Mouse (Mus musculus) midbrain, embryonic 16.5 days (tissue): Measurements from ENCODE around the gene Ptk6. TPM values are rescaled to one million over a fixed set of nuclear protein-coding genes. Genes with fewer than 3 reads are reported as not detected.

ENCODE experiments used
- ATAC-seq: fragments of 200-750 bp; cut with Nextera tagmentation; 2 replicates; pipeline ENCODE4 v1.8.0; 2017; ENCODE audit warnings: moderate TSS enrichment
- H3K27ac ChIP-seq: fragments of 300-500 bp; sonication (generic); 2 replicates; pipeline ENCODE4 v1.5.1; 2014; ENCODE audit warnings: mild to moderate bottlenecking, low read length, mixed read lengths
- H3K27me3 ChIP-seq: fragments of 300-500 bp; sonication (generic); 2 replicates; pipeline ENCODE4 v1.6.1; 2014; ENCODE audit warnings: low read depth, low read length, mixed read lengths; ENCODE audit not compliant: control insufficient read depth, insufficient read depth
- H3K36me3 ChIP-seq: fragments of 300-500 bp; sonication (generic); 2 replicates; pipeline ENCODE4 v1.6.1; 2014; ENCODE audit warnings: mild to moderate bottlenecking, low read length, moderate library complexity, mixed read lengths; ENCODE audit not compliant: control insufficient read depth, insufficient read depth
- H3K4me1 ChIP-seq: fragments of 300-500 bp; sonication (generic); 2 replicates; pipeline ENCODE4 v1.6.1; 2014; ENCODE audit warnings: mild to moderate bottlenecking, low read length, mixed read lengths; ENCODE audit not compliant: control insufficient read depth, insufficient read depth
- H3K4me2 ChIP-seq: fragments of 300-500 bp; sonication (generic); 2 replicates; pipeline ENCODE4 v1.6.1; 2014; ENCODE audit warnings: mild to moderate bottlenecking, low read length, mixed read lengths
- H3K4me3 ChIP-seq: fragments of 300-500 bp; sonication (generic); 2 replicates; pipeline ENCODE4 v1.5.1; 2014; ENCODE audit warnings: low read depth, mild to moderate bottlenecking, low read length, moderate library complexity, mixed read lengths
- H3K9ac ChIP-seq: fragments of 300-500 bp; sonication (generic); 2 replicates; pipeline ENCODE4 v1.6.1; 2014; ENCODE audit warnings: low read depth, low read length, mixed read lengths
- H3K9me3 ChIP-seq: fragments of 300-500 bp; sonication (generic); replicated peaks from 2 replicates; pipeline ENCODE4 v1.6.1; 2014; ENCODE audit warnings: mild to moderate bottlenecking, low read length, mixed read lengths; ENCODE audit not compliant: control insufficient read depth, poor library complexity, severe bottlenecking
- WGBS: fragments of 180-500 bp; shearing (Covaris S2); extraction: QIAGEN DNeasy Blood & Tissue Kit; methylation state at CpG from one replicate; pipeline ENCODE4 v1.1.7; 2014; 5-methylcytosine and 5-hydroxymethylcytosine counted together
- polyA plus RNA-seq: library from polyadenylated mRNA; unstranded; fragments of >200 nt; fragmentation: Nextera tagmentation; extraction: Ambion mirVana; gene quantifications from 2 replicates; pipeline ENCODE4 v1.2.1, GENCODE M21; 2015

Ptk6 gene
- polyA plus RNA-seq, 1 experiment from 2014 or later = not detected

GRCm38 (mm10) chr2:181238861-181239260 lies 36.3 kb upstream of the Ptk6 start:
- WGBS = 65% methylated on average over 2 of the region's 2 CpGs
- Histone ChIP-seq H3K27ac (no peak overlapping the region), H3K4me3 (no peak overlapping the region), H3K36me3 (no peaks in the 10 kb centered on the region), H3K27me3 (no peaks in the 10 kb centered on the region), H3K9me3 (no peaks in the 10 kb centered on the region), H3K9ac (no peak overlapping the region), H3K4me1 (no peaks in the 10 kb centered on the region), H3K4me2 (no peak overlapping the region)
- no peak for ATAC-seq

GRCm38 (mm10) chr2:181238091-181238610 lies 35.6 kb upstream of the Ptk6 start:
- Histone ChIP-seq H3K4me1 (no peaks in the 10 kb centered on the region), H3K4me3 (no peak overlapping the region), H3K9ac (no peak overlapping the region), H3K4me2 (no peak overlapping the region), H3K27me3 (no peaks in the 10 kb centered on the region), H3K36me3 (no peaks in the 10 kb centered on the region), H3K9me3 (no peaks in the 10 kb centered on the region), H3K27ac (no peak overlapping the region)
- WGBS = 70% methylated on average over 10 of the region's 10 CpGs
- no peak for ATAC-seq

DNA sequence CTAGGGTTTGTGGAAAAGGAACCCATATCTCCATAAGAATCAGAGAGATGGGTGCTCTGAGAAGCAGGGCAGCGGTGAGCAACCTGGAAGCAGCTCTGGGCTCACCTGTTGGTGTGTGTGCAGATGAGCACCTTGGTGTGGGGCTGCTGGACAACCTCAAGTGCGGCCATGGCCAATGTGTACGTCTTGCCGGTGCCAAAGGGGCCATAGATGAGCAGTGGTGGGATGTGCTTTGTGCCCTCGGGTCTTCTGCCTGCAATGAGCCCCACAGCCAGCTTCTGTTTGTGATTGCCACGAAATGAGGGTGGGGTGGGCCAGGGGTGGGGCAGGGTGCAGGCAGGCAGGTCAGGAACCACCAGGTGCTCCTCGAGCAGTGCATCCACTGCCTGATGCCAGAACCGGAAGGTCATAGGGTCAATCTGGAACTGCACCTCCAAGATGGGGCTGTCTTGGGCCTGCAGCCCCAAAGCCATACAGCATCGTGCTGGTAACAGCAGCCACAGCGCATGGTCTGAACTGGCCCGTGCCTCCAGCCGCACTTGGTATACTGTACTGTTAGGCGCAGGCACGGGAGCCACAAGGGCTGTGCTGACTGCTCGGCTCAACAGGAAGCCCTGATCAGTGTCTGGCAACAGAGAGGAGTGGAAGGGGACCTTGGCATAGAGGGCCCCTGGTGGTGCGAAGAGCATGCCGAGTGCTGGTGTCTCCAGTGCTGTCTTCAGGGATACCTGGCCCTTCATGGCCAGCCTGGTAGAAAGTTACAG lies 34.8 kb upstream of the Ptk6 start:
- no peak for ATAC-seq
- Histone ChIP-seq H3K9me3 (no peaks in the 10 kb centered on the region), H3K36me3 (no peaks in the 10 kb centered on the region), H3K4me2 (no peak overlapping the region), H3K27me3 (no peaks in the 10 kb centered on the region), H3K9ac (no peak overlapping the region), H3K4me3 (no peak overlapping the region), H3K4me1 (no peaks in the 10 kb centered on the region), H3K27ac (no peak overlapping the region)
- WGBS = 90% methylated on average over 17 of the region's 17 CpGs

DNA sequence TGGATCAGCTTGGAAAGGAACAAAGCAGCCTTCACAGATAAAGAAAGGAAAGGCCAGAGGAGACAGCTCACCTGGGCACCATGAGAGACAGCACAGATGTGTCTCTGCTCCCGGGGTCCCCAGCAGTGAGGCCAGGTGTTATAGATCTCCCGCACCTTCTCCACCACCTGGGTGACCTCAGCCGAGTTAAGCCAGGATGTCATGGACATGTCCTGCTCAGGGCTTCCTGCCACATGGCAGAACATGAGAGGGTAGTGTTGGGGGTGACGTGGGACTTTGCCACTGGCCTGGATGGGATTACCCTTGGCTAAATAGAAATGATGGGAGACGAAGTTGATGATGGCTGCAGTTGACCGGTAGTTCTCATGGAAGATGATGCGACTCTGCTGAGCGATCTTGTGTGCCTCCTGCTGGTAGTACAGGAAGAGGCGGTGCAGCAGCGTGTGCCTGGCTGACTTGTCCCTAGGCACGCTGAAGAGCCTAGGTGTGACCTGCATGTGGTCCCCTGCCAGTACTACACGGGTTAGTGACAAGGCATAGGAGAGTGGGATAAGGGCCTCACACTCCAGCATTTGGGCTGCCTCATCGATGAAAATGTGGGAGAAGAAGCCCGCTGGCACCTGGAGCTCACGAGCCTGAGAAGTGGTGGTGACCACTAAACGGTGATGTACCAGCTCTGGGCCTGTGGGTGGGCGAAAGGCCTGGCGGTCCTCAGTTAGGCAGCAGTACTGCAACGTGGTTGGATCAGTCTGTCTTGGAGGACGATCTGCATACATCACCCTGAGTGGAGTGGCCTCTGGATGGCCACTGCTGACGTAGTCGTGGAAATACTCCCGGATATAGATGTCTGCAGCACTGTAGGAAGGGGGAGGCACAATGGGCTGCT lies 33.3 kb upstream of the Ptk6 start:
- Histone ChIP-seq H3K27ac (no peak overlapping the region), H3K4me3 (no peak overlapping the region), H3K9me3 (no peaks in the 10 kb centered on the region), H3K27me3 (no peaks in the 10 kb centered on the region), H3K4me1 (no peaks in the 10 kb centered on the region), H3K4me2 (no peak overlapping the region), H3K36me3 (no peaks in the 10 kb centered on the region), H3K9ac (no peak overlapping the region)
- WGBS = 87% methylated on average over 23 of the region's 23 CpGs
- no peak for ATAC-seq

DNA sequence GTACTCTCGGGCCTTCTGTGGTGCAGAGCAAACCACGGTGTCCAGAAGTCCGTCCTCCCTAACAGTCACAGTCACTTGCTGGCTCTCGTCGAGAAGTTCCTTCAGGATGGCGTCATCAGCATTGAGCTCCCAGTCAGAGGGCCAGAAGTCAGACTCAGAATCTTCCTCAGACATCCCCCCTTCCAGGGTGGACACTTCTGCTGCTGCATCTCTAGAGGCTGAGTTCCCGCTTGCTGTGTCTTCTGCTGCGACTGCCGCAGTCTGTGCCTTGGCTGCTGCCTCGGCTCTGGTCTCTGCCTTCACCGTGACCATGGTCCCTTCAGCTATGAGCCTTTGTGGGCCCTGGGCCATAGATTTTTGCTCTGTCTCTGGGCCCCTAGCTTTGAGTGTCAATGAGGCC lies 32.1 kb upstream of the Ptk6 start:
- Histone ChIP-seq H3K9me3 (no peaks in the 10 kb centered on the region), H3K36me3 (no peaks in the 10 kb centered on the region), H3K4me3 (no peak overlapping the region), H3K27me3 (no peaks in the 10 kb centered on the region), H3K4me1 (no peaks in the 10 kb centered on the region), H3K27ac (no peak overlapping the region), H3K4me2 (no peak overlapping the region), H3K9ac (no peak overlapping the region)
- no peak for ATAC-seq
- 96% methylated on average over 11 of the region's 11 CpGs for WGBS

DNA sequence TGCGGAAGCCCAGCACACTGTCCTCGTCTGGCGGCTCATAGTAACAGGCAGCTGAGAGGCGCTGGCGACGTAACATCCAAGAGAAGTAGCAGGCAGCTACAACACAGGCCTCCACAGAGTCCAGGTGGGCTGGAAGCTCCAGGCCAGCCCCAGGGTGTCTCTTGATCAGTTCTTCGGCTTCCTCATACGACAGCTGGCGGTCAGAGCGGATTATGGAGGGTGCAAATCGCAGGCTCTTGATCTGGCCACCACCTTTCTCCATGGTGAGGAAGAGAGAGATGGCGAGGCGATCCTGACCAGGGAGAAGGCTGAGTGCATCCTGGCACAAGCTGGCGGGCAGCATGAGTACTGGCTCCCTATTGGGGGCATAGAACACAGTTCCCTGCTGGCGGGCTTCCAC lies 30.9 kb upstream of the Ptk6 start:
- Histone ChIP-seq H3K36me3 (no peaks in the 10 kb centered on the region), H3K4me1 (no peaks in the 10 kb centered on the region), H3K4me2 (no peak overlapping the region), H3K4me3 (no peak overlapping the region), H3K9me3 (no peaks in the 10 kb centered on the region), H3K27ac (no peak overlapping the region), H3K27me3 (no peaks in the 10 kb centered on the region), H3K9ac (no peak overlapping the region)
- 90% methylated on average over 15 of the region's 15 CpGs for WGBS
- no peak for ATAC-seq

- Histone ChIP-seq H3K9me3 (no peaks in the 10 kb centered on the region), H3K4me3 (no peak overlapping the region), H3K27ac (no peak overlapping the region), H3K27me3 (no peaks in the 10 kb centered on the region), H3K4me1 (no peaks in the 10 kb centered on the region), H3K36me3 (no peaks in the 10 kb centered on the region), H3K9ac (peak overlapping the region; percentile 18; the same call in 1 of the 2 replicates), H3K4me2 (no peak overlapping the region)
- WGBS = 74% methylated on average over 19 of the region's 20 CpGs
- ATAC-seq = no peak
Measured at GRCm38 (mm10) chr2:181231171-181231570, 28.6 kb upstream of the Ptk6 start.

DNA sequence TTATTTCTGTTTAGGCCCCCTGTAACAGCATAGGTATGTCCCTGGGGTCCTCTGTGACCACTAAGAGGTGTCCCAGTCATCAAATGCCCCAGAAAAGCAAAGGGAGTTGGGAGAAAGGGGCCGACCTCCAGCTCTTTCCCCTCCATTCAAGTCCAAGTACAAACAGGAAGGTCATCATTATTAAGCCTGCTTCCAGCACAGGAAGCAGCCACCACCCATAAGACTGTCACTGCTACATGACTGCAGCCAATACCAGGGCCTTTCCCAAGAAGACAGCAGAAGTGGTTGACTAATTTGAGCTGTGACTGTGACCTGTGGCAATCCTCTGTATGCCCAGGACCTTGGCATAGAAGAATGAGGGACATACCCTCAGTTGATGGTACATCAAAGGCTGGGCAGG lies 25.7 kb upstream of the Ptk6 start:
- no peaks in the 10 kb centered on the region for H3K27me3 ChIP-seq
- ATAC-seq = no peak
- H3K4me2 ChIP-seq = no peak overlapping the region
- no peak overlapping the region for H3K27ac ChIP-seq
- H3K9ac ChIP-seq = no peak overlapping the region
- WGBS = 63% methylated on average over 1 of the region's 1 CpGs
- H3K4me1 ChIP-seq = no peaks in the 10 kb centered on the region
- no peak overlapping the region for H3K4me3 ChIP-seq
- H3K9me3 ChIP-seq = no peaks in the 10 kb centered on the region
- H3K36me3 ChIP-seq = no peaks in the 10 kb centered on the region

DNA sequence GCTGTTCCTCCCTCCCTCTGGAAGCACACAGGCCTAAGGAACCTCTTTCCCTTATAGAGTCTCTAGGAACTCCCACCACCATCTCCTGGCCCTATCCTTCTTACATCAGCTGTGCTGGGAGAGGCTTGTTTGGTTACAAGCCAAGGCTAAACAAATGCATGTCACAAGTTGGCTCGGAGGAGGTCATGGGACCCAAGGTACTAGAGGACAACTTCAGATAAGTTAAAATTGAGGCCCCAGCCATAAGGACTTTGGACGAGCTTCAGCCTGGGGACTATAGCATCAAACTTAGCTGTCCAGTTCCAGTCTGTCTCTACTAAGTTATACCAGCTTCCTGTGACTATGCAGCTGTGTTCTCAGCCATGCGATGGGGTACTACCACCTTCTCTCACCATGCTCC lies 24.5 kb upstream of the Ptk6 start:
- Histone ChIP-seq H3K27ac (no peak overlapping the region), H3K9me3 (no peaks in the 10 kb centered on the region), H3K4me2 (no peak overlapping the region), H3K27me3 (no peaks in the 10 kb centered on the region), H3K4me3 (no peak overlapping the region), H3K9ac (no peak overlapping the region), H3K4me1 (no peaks in the 10 kb centered on the region), H3K36me3 (no peaks in the 10 kb centered on the region)
- 88% methylated on average over 3 of the region's 3 CpGs for WGBS
- ATAC-seq = no peak
